Mouse (Mus musculus): Measurements from ENCODE around the gene Gm21969. TPM values are rescaled to one million over a fixed set of nuclear protein-coding genes. Genes with fewer than 3 reads are reported as not detected.
A peak's percentile ranks its signal among the peaks of the same experiment; 100 is the strongest.

Gm21969 gene
- polyA plus RNA-seq, 1 experiment = 0.02 TPM

GRCm38 (mm10) chr4:139643972-139644371, 41.0 kb downstream of the Gm21969 start:
- TF ChIP-seq POLR2A (IDR thresholded peaks at IDR 0.05; ENCODE audit: low read depth, low read length) = no peak
- TF ChIP-seq CTCF (conservative IDR thresholded peaks at IDR 0.05; ENCODE audit: insufficient read depth, insufficient read length, low read depth, low read length) = peak; percentile 90
- peaks cover 12% of the 10 kb centered on the region for H3K36me3 ChIP-seq (ENCODE audit: control insufficient read depth, insufficient read depth, low read length)

GRCm38 (mm10) chr4:139646916-139647315, 43.9 kb downstream of the Gm21969 start:
- no peaks in the 10 kb centered on the region for H3K4me1 ChIP-seq (ENCODE audit: control insufficient read depth, insufficient read depth, low read length)

More at GRCm38 (mm10) chr4:139643972-139644371, 41.0 kb downstream of the Gm21969 start:
- 21% methylated on average over 9 of the region's 9 CpGs for WGBS
- Histone ChIP-seq H3K4me3 (ENCODE audit: insufficient read depth, low read depth, low read length) (no peak overlapping the region), H3K27me3 (replicated peaks; ENCODE audit: control insufficient read depth, insufficient read depth, low read length) (no peaks in the 10 kb centered on the region), H3K27ac (ENCODE audit: insufficient read depth, low read depth, low read length) (no peak overlapping the region), H3K4me1 (ENCODE audit: control insufficient read depth, insufficient read depth, low read length) (peaks cover 5% of the 10 kb centered on the region; the same call in 1 of the 2 replicates)
- DNase-seq = peak; percentile 67

GRCm38 (mm10) chr4:139650086-139650743, 47.2 kb downstream of the Gm21969 start:
- Histone ChIP-seq H3K27me3 (replicated peaks; ENCODE audit: control insufficient read depth, insufficient read depth, low read length) (no peaks in the 10 kb centered on the region), H3K4me1 (ENCODE audit: control insufficient read depth, insufficient read depth, low read length) (no peaks in the 10 kb centered on the region), H3K36me3 (ENCODE audit: control insufficient read depth, insufficient read depth, low read length) (peaks cover 9% of the 10 kb centered on the region; the same call in 1 of the 2 replicates), H3K4me3 (ENCODE audit: insufficient read depth, low read depth, low read length) (no peak overlapping the region), H3K27ac (ENCODE audit: insufficient read depth, low read depth, low read length) (no peak overlapping the region)
- TF ChIP-seq POLR2A (IDR thresholded peaks at IDR 0.05; ENCODE audit: low read depth, low read length) (no peak), CTCF (conservative IDR thresholded peaks at IDR 0.05; ENCODE audit: insufficient read depth, insufficient read length, low read depth, low read length) (no peak)
- WGBS = 65% methylated on average over 15 of the region's 15 CpGs
- no peak for DNase-seq

More at GRCm38 (mm10) chr4:139646916-139647315, 43.9 kb downstream of the Gm21969 start:
- Histone ChIP-seq H3K4me3 (ENCODE audit: insufficient read depth, low read depth, low read length) (no peak overlapping the region), H3K27ac (ENCODE audit: insufficient read depth, low read depth, low read length) (no peak overlapping the region), H3K27me3 (replicated peaks; ENCODE audit: control insufficient read depth, insufficient read depth, low read length) (no peaks in the 10 kb centered on the region), H3K36me3 (ENCODE audit: control insufficient read depth, insufficient read depth, low read length) (peaks cover 12% of the 10 kb centered on the region)
- no peak for DNase-seq
- WGBS = 93% methylated on average over 7 of the region's 7 CpGs
- peak; percentile 47 for TF ChIP-seq CTCF (conservative IDR thresholded peaks at IDR 0.05; ENCODE audit: insufficient read depth, insufficient read length, low read depth, low read length)
- no peak for TF ChIP-seq POLR2A (IDR thresholded peaks at IDR 0.05; ENCODE audit: low read depth, low read length)

- no peak overlapping the region for H3K27ac ChIP-seq (ENCODE audit: insufficient read depth, low read depth, low read length)
- no peak for TF ChIP-seq CTCF (conservative IDR thresholded peaks at IDR 0.05; ENCODE audit: insufficient read depth, insufficient read length, low read depth, low read length)
- TF ChIP-seq POLR2A (IDR thresholded peaks at IDR 0.05; ENCODE audit: low read depth, low read length) = no peak
- no peaks in the 10 kb centered on the region for H3K4me1 ChIP-seq (ENCODE audit: control insufficient read depth, insufficient read depth, low read length)
- no peak for DNase-seq
- H3K4me3 ChIP-seq (ENCODE audit: insufficient read depth, low read depth, low read length) = no peak overlapping the region
- peaks cover 9% of the 10 kb centered on the region; the same call in 1 of the 2 replicates for H3K36me3 ChIP-seq (ENCODE audit: control insufficient read depth, insufficient read depth, low read length)
- H3K27me3 ChIP-seq (replicated peaks; ENCODE audit: control insufficient read depth, insufficient read depth, low read length) = no peaks in the 10 kb centered on the region
- WGBS = 48% methylated on average over 11 of the region's 11 CpGs
Measured at GRCm38 (mm10) chr4:139650907-139651306, 47.9 kb downstream of the Gm21969 start.

- H3K27me3 ChIP-seq (replicated peaks; ENCODE audit: control insufficient read depth, insufficient read depth, low read length) = no peaks in the 10 kb centered on the region
- peaks cover 5% of the 10 kb centered on the region; the same call in 1 of the 2 replicates for H3K36me3 ChIP-seq (ENCODE audit: control insufficient read depth, insufficient read depth, low read length)
- no peak within 1 kb of the TSS for H3K4me3 ChIP-seq (ENCODE audit: insufficient read depth, low read depth, low read length)
- DNase-seq = no peak
- H3K4me1 ChIP-seq (ENCODE audit: control insufficient read depth, insufficient read depth, low read length) = no peaks in the 10 kb centered on the region
- TF ChIP-seq POLR2A (IDR thresholded peaks at IDR 0.05; ENCODE audit: low read depth, low read length) (no peak), CTCF (conservative IDR thresholded peaks at IDR 0.05; ENCODE audit: insufficient read depth, insufficient read length, low read depth, low read length) (no peak)
- 75% methylated on average over 8 of the region's 8 CpGs for WGBS
- H3K27ac ChIP-seq (ENCODE audit: insufficient read depth, low read depth, low read length) = no peak within 1 kb of the TSS
Measured at GRCm38 (mm10) chr4:139653238-139653637, 50.3 kb downstream of the Gm21969 start, which contains the start of gene Tas1r2. Gene Tas1r2, plus strand, starts transcription at chr4:139653538.

GRCm38 (mm10) chr4:139661897-139662296, 58.9 kb downstream of the Gm21969 start:
- DNase-seq = no peak
- no peaks in the 10 kb centered on the region for H3K27me3 ChIP-seq (replicated peaks; ENCODE audit: control insufficient read depth, insufficient read depth, low read length)
- H3K27ac ChIP-seq (ENCODE audit: insufficient read depth, low read depth, low read length) = no peak overlapping the region
- no peak for TF ChIP-seq CTCF (conservative IDR thresholded peaks at IDR 0.05; ENCODE audit: insufficient read depth, insufficient read length, low read depth, low read length)
- TF ChIP-seq POLR2A (IDR thresholded peaks at IDR 0.05; ENCODE audit: low read depth, low read length) = no peak
- WGBS = 85% methylated on average over 14 of the region's 14 CpGs
- no peaks in the 10 kb centered on the region for H3K4me1 ChIP-seq (ENCODE audit: control insufficient read depth, insufficient read depth, low read length)
- no peaks in the 10 kb centered on the region for H3K36me3 ChIP-seq (ENCODE audit: control insufficient read depth, insufficient read depth, low read length)
- H3K4me3 ChIP-seq (ENCODE audit: insufficient read depth, low read depth, low read length) = no peak overlapping the region

GRCm38 (mm10) chr4:139667632-139668031, 64.6 kb downstream of the Gm21969 start:
- Histone ChIP-seq H3K27ac (ENCODE audit: insufficient read depth, low read depth, low read length) (no peak overlapping the region), H3K27me3 (replicated peaks; ENCODE audit: control insufficient read depth, insufficient read depth, low read length) (no peaks in the 10 kb centered on the region), H3K4me1 (ENCODE audit: control insufficient read depth, insufficient read depth, low read length) (peaks cover 4% of the 10 kb centered on the region; the same call in 1 of the 2 replicates), H3K4me3 (ENCODE audit: insufficient read depth, low read depth, low read length) (no peak overlapping the region), H3K36me3 (ENCODE audit: control insufficient read depth, insufficient read depth, low read length) (no peaks in the 10 kb centered on the region)
- TF ChIP-seq CTCF (conservative IDR thresholded peaks at IDR 0.05; ENCODE audit: insufficient read depth, insufficient read length, low read depth, low read length) = no peak
- no peak for TF ChIP-seq POLR2A (IDR thresholded peaks at IDR 0.05; ENCODE audit: low read depth, low read length)
- WGBS = 49% methylated on average over 6 of the region's 6 CpGs
- peak; percentile 77 for DNase-seq

All from kidney, adult 2 months (tissue).